Mouse (Mus musculus): Measurements from ENCODE around the gene Gcn1l1.
A peak's percentile ranks its signal among the peaks of the same experiment; 100 is the strongest.
"Not testable (repeated sequence)": the region's sequence is repeated elsewhere in the genome, so short reads cannot be mapped to it uniquely, and the experiment has no call there.

Gene Gcn1l1

DNA sequence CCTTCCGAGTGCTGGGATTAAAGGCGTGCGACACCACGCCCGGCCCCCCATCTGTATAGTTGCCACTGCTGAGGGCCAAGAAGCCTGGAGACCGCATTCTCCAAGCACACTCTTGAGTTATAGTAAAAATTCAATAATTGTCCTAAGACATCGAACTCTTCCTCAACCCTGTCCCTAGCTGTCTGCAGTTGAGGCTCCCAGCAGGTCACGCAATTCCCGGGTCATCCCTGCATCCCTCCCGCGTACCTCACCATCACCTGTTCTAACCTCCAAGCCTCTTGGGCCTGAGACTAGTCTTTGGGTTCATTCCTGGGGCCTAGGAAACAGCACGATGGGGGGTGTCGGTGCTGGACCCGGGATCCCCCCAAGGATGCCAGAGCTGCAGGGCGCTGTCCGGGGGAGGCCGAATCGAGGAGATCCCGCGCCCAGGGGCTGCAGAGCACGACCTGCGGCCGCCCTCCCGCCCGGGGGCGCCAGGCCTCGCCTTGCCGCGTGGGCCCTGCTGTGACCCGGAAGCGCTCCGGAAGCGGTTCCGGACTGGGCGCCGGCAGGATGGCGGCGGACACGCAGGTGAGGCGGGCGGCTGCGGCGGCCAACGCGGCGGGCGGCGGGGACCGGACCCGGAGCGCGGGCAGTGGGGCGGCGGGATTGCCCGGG is at the start of gene Gcn1l1:
TSS of gene Gcn1l1 (plus strand) at position 518 of the 657 bp plus-strand sequence.
- DNase-seq (ENCODE audit: low read depth, low spot score): no peak

DNA sequence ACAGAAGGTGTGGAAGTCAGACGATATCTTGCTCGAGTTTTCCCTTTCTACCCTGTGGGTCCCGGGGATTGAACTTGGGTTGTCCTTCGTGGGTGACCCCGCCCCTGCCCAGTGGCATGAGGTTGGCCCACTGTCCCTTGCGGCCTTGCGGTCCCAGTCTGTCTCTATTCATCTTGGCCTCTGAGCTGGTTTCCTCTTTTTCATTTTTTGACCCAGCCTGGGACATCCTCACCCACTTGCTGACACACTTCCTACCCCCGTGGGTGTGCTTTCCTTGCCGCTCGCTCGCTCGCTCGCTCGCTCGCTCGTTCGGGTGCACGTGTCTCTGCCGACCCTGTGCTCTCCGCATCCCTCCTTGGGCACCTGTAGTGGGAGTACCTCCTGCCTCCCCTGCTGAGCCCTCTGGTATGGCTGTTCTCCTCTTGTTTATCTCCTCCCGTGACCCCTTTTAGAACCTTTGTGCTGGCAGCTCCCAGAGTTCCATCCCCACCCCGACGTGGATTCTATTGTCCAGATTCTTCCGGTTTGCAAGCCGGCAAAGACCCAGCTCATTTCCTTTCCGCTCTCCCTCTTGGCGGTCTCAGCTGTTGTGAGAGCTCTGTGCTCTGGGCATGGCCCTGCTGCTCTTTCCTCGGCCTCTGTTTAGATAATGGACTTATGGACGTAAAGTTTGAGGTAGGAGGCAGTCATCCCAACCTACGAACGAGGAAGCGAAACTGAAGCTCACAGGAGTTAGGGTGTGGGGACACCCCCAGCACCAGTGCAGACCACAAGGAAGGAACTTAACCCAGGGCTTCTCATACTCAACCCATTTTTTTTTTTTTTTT is 48.8 kb upstream of the Gcn1l1 start:
- no peak for DNase-seq (ENCODE audit: low read depth, low spot score)

DNA sequence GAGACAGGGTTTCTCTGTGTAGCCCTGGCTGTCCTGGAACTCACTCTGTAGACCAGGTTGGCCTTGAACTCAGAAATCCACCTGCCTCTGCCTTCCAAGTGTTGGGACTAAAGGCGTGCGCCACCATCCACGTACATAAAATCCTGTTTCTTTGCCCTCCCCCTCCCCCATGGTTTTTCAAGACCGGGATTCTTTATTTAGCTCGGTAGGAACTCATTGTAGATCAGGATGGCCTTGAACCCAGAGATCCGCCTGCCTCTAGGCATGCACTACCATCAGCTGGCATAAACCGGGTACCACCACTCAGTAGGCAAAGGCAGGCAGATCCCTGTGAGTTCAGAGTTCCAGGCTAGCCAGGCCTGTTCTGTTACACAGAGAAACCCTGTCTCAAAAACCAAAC is 48.1 kb upstream of the Gcn1l1 start:
- DNase-seq (ENCODE audit: low read depth, low spot score): no peak

DNA sequence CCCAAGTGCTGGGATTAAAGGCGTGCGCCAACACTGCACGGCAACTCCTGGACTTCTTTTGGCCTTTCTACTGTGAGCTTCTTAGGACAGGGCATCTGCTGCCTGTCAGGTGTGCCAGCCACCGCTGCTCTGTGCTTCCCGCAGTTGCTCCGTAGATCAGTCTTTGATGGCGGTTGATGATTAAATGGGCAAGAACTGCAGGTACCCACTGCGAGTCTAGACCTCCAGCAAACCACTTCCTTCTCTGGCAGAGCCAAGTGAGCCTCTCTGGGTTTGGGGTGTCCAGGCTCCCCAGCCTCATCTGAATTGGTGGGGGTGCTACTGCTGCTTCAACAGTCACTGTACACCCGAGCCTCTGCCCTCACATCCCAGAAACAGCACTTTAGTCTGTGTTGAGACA is 47.6 kb upstream of the Gcn1l1 start:
- DNase-seq (ENCODE audit: low read depth, low spot score): no peak

DNA sequence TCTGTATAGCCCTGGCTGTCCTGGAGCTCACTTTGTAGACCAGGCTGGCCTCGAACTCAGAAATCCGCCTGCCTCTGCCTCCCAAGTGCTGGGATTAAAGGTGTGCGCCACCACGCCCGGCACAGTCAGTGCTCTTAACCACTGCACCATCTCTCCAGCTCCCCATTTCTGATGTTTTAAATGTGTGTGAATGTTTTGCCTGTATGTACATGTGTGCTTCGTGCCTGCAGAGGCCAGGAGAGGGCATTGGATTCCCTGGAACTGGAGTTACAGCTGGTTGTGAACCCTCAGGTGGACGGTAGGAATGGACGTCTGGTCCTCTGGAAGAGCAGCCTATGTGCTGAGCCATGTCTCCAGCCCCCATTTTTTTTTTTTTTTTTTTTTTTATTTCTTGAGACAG is 46.8 kb upstream of the Gcn1l1 start:
- DNase-seq (ENCODE audit: low read depth, low spot score): not testable (repeated sequence)

DNA sequence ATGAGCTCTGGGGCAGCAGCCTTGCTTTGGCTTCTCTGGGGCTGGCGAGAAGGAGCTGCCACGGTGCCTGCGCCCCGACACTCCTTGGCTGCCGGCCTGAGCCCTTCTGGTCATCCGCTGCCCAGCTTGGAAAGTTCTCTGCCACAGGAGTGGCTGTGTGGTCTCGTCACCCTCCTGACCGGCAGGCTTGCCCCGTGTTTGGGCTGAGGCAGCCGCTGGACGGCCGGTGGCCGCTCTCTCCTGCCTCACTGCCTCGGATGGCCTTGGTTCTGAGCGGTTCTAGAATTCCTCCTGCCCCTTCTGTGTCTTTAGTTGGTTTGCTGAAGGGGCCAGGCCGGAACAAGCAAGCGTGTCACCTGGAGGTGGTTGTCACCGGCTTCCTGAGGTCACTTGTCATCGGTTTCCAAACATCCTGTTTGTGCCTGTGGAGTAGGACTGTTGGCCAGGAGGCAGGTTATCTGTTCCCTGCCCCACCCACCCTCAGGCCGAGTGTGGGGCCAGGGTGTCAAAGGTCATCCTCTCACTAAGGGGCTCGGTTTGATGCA is 44.7 kb upstream of the Gcn1l1 start:
- no peak for DNase-seq (ENCODE audit: low read depth, low spot score)

DNA sequence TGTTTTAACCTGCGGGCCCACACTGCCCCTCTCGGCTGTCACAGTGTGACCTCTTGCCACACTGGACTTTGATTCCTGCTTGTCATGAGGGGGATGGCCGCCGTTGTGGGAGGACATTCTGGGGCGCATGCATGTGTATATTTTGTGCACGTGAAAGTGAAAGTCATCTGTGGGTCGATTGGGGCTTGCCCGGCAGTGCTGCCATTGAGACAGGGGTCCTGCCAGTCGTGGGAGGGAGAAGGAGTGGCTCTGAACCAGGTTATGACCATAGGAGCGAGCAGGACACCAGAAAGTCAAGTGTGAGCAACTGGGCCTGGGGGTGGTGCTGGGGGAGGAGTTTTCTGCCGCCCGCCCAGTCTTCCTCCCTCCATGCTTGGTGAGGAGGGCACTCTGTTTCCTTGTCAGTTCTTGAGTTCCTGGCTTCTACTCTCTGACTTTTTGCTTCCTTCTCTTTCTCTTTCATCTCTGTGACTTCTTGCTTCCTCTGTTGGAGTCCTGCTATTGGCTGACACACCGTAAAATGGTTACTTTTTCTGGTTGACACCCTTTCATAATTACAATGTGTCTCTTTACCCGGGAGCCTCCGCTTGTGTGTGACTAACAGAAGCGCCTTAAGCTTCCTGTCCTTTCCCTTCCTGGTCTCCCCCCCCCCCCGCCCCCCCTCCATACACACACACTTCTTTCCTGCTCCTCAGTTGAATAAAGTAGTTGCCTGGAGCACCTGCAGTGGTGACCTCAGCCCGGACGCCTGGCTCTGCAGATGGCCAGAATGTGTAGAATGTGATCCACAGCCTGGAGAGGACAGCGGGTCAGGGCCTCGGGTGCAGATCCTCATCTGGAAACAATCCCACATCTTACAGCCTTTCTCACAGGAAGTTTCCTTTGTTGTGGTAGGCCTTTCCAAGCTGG is 43.2 kb upstream of the Gcn1l1 start:
- DNase-seq (ENCODE audit: low read depth, low spot score): no peak

DNA sequence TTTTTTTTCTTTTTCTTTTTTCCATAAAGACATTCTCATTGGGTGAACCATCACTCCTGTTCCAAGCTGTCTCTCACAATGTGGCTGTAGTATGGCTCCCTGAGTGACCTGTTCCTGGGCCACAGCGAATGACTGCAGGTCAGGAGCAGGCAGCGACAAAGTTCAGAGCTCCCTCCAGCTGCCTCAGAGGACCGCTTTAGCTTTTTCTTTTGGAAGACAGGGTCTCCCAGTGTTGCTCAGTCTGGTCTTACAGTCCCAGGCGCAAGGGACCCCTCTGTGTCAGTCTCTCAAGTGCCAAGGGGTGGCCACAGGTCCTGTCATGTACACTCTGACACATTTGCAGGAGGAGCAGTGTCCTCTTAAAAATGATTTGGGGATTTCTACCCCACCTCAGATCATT is 42.5 kb upstream of the Gcn1l1 start:
- DNase-seq (ENCODE audit: low read depth, low spot score): no peak

DNA sequence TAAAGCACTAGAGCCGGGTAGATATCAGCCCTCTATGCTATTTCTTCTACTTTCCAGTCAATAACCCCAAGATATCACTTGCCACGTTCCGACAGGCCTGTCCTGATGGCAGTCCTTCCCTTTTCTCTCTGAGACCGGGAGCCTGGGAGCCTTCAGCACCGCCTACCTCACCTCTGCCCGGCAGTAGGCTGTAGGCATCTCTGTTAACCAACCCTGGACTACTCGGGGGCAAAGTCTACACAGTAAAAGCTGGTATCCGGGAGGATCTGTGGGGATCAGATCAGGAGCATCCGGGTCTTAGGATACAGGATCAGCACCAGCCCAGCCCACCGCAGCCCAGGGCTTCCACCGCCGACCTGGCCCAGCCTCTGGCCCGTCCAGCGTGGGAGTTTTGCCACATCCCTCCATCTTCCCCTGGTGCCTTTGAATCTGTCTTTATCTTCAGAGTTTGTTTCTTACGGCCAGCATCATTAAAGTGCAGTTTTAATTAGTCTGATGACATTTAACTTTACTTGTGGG is 42.0 kb upstream of the Gcn1l1 start:
- no peak for DNase-seq (ENCODE audit: low read depth, low spot score)

DNA sequence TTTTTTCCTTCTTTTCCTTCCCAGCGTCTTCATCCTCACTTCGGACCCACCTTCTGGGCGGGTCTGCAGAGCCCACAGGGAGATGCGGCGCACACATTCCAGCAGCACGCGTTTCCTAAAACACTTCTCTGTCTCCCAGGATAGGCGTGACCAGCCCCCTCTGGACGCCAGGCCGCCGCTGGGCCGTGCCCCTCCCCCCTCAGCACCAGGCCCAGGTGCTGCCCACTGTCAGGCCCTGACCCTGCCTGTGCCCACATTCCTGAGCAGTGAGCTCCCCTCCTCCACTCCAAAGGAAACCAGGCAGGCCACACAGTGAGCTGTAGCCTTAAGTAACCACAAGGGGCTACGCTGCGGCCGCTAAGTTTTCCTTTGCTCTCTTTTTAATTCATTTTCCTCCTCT is 41.1 kb upstream of the Gcn1l1 start:
- DNase-seq (ENCODE audit: low read depth, low spot score): no peak

DNA sequence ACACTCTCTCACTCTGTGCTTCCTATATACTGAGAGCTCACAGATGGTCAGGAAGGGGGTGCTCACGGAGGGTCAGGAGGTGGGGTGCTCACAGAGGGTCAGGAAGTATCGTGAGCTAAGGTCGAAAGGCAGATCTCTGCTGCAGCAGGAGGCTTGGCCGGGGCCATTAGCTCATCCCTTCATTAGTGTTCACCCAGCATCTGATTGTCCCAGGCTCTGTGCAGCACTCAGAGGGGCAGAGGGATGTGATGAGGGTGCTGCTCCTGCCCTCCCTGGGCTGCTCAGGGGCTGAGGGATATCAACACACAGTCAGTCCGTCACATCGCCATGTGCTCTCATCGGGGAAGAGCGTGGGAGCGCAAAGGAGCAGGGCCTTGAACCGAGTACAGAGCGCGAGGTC is 40.6 kb upstream of the Gcn1l1 start:
- no peak for DNase-seq (ENCODE audit: low read depth, low spot score)

DNA sequence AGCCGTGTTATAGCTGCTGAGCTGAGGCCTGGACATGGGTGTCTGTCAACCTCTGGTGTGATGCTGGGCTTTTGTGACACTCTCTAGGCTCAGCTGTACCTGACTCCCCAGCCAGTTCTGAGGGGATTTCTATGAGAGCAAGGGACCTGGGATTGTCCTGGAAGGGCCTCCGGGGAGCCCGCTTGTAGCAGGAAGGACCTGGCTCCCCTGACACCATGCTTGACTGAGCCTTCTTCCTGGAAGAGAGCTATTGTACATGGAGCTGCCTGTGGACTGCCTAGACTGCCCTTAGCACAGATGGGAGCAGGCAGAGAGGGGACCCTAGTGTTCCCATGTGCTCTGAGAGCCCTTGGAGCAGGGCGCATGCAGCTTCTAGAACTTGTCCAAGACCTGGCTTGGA is 39.6 kb upstream of the Gcn1l1 start:
- no peak for DNase-seq (ENCODE audit: low read depth, low spot score)

DNA sequence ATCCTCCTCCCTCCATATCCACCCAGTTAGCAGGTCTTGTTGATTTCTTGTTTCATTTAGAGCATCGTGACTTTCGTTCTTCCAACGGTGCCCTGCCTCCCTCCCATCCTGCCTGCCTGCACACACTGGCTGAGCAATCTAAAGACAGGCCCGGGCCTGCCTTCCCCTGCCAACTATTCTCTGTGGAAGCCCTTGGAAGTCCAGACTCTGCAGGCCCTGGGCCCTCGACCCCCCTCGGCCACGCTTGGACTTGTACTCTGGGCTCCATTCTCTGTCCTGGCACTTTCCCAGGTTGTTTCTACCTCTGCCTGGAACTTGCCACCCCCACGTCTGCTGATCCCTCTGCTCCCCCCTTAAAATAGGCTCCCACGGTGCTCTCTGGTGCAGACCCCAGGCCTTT is 39.1 kb upstream of the Gcn1l1 start:
- DNase-seq (ENCODE audit: low read depth, low spot score): no peak

DNA sequence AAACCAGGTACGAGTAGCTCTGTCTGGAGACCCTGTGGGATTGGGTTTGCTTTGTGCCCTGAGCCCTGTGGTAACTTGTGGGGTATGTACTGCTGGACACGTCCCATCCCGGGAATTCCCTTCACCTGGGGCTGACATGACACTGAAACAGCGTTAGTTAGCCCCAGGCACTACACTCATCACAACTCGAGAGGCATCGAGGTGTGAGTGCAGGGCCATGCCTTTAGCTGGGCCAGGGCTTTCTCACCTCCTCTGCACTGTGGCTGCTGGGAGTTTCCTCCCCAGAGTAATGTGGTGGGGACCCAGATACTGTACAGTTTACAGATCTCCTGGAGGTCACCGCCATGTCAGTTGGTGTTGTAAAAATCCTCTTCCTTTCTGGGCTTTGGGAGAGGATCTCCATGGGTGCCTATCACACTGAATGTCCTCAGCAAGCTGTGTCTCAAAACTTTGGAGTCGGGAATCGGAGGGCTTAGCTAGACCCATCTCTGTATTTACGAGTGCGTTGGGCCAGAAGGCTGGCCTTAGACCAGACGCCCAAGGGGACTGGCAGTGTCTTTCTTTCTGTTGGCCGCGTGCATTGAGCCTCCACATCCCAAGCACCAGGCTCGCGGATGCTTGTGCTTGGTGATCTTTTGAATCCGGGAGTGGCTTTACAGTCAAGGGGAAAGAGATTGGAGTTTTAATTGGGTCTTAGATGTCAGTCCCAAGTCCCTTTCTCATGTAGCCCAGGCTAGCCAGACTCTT is 38.4 kb upstream of the Gcn1l1 start:
- DNase-seq (ENCODE audit: low read depth, low spot score): no peak

DNA sequence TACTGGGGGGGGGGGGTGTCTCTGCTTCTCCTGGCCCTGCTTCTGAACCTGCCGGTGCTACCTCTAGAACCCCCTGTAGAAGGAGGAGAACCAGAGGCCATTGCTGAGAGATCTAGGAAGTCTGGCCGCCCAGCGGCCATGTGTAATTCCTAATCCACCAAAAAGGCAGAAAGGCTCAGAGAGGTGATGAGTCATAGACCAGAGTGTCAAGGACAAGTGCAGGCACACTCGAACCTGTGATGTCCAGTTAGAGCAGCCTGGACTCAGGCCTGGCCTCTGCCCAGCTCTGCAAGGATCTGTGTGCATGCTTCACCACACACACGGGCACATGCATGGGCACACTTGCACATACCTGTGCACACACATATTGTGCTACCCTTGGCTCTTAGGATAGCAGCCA is 36.9 kb upstream of the Gcn1l1 start:
- DNase-seq (ENCODE audit: low read depth, low spot score): no peak

DNA sequence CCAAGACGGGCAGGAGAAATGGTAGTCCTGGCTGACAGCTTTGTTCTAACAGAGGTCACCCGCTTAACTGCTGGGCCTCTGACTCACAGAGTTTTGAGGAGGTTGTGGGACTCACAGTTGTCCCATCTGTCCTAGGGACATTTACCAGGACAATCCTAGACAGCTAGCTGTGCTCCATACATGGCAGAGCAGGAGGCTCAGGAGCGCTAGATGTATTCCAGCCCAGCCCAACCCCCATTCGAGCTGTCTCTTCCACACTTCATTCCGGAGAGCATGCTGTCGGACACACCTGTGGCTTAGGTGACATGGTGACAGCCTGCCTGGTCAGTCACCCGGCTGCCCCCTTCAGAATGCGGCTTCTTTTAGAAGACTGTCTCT is 35.7 kb upstream of the Gcn1l1 start:
- no peak for DNase-seq (ENCODE audit: low read depth, low spot score)

DNA sequence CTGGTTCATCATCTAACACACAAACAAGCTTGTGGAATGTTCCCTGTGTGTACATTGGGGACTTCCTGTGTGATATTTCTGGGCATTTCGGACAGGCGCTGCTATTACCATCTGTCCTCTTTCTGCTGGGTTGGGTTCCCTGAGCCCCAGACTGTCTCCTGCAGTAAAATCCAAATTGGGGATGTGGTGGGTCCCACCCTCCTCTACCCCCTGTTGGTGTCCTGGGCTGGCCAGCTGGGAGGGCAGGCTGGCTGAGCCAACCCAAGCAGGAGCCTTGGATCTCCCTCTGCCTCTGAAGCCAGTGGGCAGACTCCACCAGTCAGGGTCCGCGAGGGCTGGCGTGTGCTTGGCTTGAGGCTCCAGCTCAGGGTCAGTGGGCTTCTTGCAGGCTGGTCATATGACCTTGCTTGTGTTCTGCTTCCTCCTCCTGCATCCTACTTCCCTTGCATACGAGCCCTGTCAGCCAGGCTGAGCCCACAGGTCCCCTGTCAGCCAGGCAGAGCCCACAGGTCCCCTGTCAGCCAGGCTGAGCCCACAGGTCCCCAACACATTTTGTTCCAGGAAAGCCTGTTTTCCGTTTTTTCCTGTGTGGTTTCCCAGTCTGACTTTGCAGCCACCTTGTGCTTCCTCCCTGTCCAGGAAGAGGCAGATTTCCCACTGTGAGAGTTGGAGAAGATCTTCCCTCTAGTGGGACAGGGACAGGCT is 35.2 kb upstream of the Gcn1l1 start:
- no peak for DNase-seq (ENCODE audit: low read depth, low spot score)

DNA sequence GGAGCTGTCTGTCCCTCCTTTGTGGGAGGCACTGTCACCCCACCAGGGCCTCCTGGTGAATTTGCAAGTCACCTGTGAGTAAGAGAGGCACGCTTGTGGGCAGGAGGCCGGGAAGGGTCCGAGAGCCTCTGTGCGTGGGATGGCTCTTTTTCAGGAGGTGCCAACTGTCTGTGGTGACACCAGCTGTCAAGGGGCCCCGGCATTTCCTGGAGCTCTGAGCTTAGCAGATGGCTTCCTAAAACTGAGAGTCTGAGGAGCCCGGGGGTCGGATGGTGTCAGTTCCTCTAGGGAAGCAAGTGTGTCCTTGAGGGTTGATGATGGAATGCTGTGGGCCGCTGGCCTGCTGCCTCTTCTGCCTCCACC is 34.6 kb upstream of the Gcn1l1 start:
- no peak for DNase-seq (ENCODE audit: low read depth, low spot score)

DNA sequence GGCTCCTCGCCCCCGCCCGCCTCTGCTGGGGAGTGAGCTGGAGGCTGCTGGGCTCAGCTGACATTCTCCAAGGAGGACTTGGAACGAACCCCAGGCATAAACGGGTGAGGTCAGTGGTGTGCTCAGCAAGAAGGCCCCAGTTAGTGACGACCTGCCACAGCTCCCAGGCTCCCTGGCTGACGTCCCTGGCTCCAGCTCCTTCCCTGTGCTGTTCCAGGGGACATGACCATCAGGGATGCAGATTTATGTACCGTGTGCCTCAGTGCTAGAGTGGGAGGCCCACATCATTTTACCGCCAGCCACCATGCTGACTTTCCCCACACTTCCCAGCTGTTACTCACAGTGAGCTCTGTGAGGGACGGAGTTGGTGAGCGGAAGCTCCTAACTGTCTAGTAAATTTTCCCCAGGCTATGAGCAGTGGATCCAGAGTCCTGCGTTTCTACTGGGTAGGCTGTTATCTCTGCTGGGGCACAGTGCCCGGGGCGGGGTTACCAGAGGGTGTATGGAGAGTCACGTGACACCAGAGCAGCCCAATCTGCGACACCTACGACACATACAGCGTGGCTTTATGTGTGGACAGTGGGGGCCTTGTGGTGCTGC is 33.3 kb upstream of the Gcn1l1 start:
- peak; percentile 94 for DNase-seq (ENCODE audit: low read depth, low spot score)

DNA sequence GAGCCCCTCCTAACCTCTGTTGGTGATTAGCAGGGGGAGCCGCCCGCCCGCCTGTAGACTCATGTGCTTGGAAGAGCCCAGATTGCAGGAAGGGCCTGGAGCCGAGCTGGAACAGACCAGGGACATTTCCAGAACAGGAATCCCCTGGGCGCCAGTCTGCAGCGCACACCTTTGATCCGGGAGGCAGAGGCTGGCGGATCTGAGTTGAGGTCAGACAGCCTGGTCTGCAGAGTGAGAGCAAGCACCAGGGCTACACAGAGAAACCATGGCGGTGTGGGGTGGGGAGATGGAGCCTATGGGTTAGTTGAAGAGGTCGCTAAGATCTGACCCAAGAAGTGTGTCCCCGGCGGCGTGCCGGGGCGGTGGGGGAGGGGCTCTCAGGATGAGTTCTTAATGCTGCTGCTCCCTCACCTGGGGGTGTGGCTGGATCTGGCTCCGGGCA is 30.7 kb upstream of the Gcn1l1 start:
- DNase-seq (ENCODE audit: low read depth, low spot score): no peak
